Mouse (Mus musculus) E14TG2a.4 (cell line): ENCODE results near the gene Ddx10.

ENCODE experiments used
- CTCF ChIP-seq: conservative IDR thresholded peaks from 2 replicates; pipeline ENCODE4 v1.5.1; 2014; ENCODE audit warnings: low read length
- NANOG ChIP-seq: IDR thresholded peaks from 2 replicates; pipeline ENCODE4 v1.6.1; 2014; ENCODE audit warnings: borderline replicate concordance, low read length, mixed read lengths

DNA sequence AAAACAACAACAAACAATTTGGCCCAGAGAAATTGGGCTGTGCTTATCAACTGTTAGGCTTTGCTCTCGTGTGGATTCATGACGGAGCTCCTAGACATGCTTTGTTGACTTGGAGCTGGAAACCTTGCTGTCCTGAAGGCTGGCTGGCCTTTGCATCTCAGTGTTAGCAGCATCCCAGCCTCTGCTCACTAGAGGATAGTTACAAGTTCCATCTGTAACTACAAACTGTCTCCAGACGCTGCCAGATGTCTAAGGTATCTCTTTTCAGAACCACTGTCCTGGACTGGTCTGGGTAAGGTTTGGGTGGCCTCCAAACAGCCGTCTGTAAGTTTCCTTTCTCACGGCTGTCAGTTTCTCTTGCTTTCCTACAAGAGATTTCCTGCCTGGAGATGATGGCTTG lies 20.2 kb upstream of the Ddx10 start:
- TF ChIP-seq CTCF (no peak), NANOG (no peak)
